Mouse (Mus musculus): ENCODE measurements at regions not wholly inside any gene's neighbourhood (a gene's known extent, or its start where the extent isn't known, plus 50 kb on each side); places are given as distances from the start of the nearest gene placed in this dataset.

DNA sequence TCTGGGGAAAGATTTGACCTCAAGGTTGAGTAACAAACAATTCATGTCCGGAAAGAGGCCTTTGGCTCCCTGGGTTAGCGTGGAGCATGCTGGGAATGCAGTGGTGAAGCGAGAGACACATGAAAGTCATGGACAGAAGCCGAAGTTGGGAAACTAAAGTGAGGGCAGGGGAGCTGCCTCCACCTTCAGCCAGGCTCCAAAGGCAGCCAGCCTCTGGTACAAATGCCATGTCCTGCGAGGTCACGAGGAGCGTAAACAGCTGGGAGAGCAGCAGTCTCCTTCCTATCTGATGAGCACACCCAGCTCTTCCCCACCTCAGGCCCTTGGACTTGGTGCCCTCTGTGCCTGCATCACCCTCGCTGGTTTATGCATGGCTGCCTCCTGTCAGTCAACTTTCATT lies 103.2 kb downstream of the Gm826 start:
- no peak for TF ChIP-seq CTCF (IDR thresholded peaks at IDR 0.05; ENCODE audit: borderline replicate concordance, insufficient read depth, low read depth, low read length)
- TF ChIP-seq POLR2A (IDR thresholded peaks at IDR 0.05; ENCODE audit: borderline replicate concordance, insufficient read depth, low read length) = no peak
